ENCODE assay signal across 8 mouse cellular contexts in the genomic region with DNA sequence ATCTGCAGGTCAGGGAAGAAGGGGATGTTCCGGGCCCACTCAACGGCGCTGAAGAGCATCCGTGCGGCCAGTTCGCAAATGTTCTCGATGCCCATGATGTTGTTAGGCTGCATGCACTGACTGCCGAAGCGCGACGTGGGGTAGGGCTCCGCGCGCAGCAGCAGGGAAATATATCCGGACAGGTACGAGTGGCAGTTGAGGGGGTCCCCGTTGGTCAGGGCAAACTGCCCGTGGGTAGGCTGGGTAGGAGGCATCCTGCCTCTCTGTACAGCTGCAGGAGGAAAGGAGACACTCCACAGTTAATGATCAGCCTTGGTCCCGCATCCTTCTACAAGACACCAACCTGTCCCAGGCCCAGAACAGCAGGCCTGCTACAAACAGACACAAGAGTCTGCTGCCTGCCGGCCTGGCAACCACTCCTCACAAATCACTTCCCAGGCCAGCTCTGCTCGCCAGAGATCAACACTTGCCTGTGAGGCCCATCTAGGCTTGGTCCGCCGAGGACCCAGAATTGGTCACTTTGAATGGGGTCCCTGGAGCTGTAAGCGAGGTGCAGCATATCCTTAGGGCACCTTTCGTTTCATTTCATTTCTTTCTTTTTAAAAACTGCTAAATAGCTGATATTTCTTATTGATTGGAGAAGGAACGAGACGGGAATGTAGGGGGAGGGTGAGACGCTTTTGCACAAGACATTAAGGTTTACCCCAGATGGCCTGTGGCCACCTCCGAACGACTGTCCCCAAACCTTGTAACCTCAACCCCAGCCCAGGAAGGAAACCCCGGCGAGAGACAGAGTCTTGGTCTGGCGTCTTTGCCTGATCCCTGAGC. TPM values are rescaled to one million over a fixed set of nuclear protein-coding genes. Genes with fewer than 3 reads are reported as not detected.
DNase-seq lines count a peak whose midpoint lies in the region; ATAC-seq lines count a peak whose summit lies in the region.

No protein-coding gene starts in this region.

- H3K4me3 ChIP-seq in forebrain, embryonic 11.5 days (ENCODE audit: low read depth, low read length) = peak overlapping the region; percentile 79
- H3K4me3 ChIP-seq in midbrain, embryonic 14.5 days (replicated peaks; ENCODE audit: low read depth, low read length) = peak overlapping the region; percentile 59

- H3K4me2 ChIP-seq in forebrain, embryonic 11.5 days (ENCODE audit: low read depth, low read length, severe bottlenecking) = peak overlapping the region; percentile 75
- H3K4me2 ChIP-seq in midbrain, embryonic 14.5 days (ENCODE audit: low read length) = peak overlapping the region; percentile 78

- ATAC-seq in forebrain, embryonic 11.5 days (replicated peaks; ENCODE audit: low FRiP score) = no peak
- ATAC-seq in midbrain, embryonic 14.5 days (ENCODE audit: low FRiP score, low TSS enrichment) = no peak

- H3K36me3 ChIP-seq in forebrain, embryonic 11.5 days (ENCODE audit: control insufficient read depth, insufficient read depth, low read length) = no peaks in the 10 kb centered on the region
- H3K36me3 ChIP-seq in midbrain, embryonic 14.5 days (ENCODE audit: control insufficient read depth, insufficient read depth, low read length) = peaks cover 20% of the 10 kb centered on the region

- H3K27me3 ChIP-seq in forebrain, embryonic 11.5 days (ENCODE audit: control insufficient read depth, insufficient read depth, low read length) = peaks cover 34% of the 10 kb centered on the region
- H3K27me3 ChIP-seq in midbrain, embryonic 14.5 days (ENCODE audit: control insufficient read depth, insufficient read depth, low read length) = peaks cover 60% of the 10 kb centered on the region

- H3K9ac ChIP-seq in forebrain, embryonic 11.5 days (ENCODE audit: low read length) = peak overlapping the region; percentile 98
- H3K9ac ChIP-seq in midbrain, embryonic 14.5 days (replicated peaks; ENCODE audit: low read length) = peak overlapping the region; percentile 91

- H3K9me3 ChIP-seq in forebrain, embryonic 11.5 days (ENCODE audit: control insufficient read depth, low read length) = no peaks in the 10 kb centered on the region
- H3K9me3 ChIP-seq in midbrain, embryonic 14.5 days (ENCODE audit: control insufficient read depth, low read length) = no peaks in the 10 kb centered on the region

- no peaks in the 10 kb centered on the region for H3K4me1 ChIP-seq in forebrain, embryonic 11.5 days (replicated peaks; ENCODE audit: control insufficient read depth, insufficient read depth, low read length)
- no peaks in the 10 kb centered on the region for H3K4me1 ChIP-seq in midbrain, embryonic 14.5 days (ENCODE audit: control insufficient read depth, insufficient read depth, low read length)

- peak; percentile 53 to 57 for DNase-seq in cerebellum, postnatal 10 days
- no peak for DNase-seq in cerebellum, adult 18-20 months
- DNase-seq in 3134 (ENCODE audit: extremely low read depth, insufficient read length, low spot score) = peak; percentile 48
- DNase-seq in forebrain, embryonic 11.5 days (ENCODE audit: low spot score) = peak; percentile 67
- DNase-seq in kidney, adult 9 months = peak; percentile 75
- DNase-seq in midbrain, embryonic 14.5 days = peak; percentile 57
- DNase-seq in spleen, adult 12 weeks (ENCODE audit: low spot score) = no peak
- no peak for DNase-seq in B cell, adult 2 months

- WGBS in forebrain, embryonic 11.5 days = 2% methylated on average over 33 of the region's 33 CpGs
- WGBS in midbrain, embryonic 14.5 days = 1% methylated on average over 33 of the region's 33 CpGs

- H3K27ac ChIP-seq in forebrain, embryonic 11.5 days (ENCODE audit: low read depth, low read length) = peak overlapping the region; percentile 98
- peak overlapping the region; percentile 98 for H3K27ac ChIP-seq in midbrain, embryonic 14.5 days (replicated peaks; ENCODE audit: low read depth, low read length)

RNA-seq across cellular contexts. Expression of a gene that starts 8.3 kb away (rescaled TPM):
- 124 and 137 TPM in 2 replicates for polyA plus RNA-seq in forebrain, embryonic 11.5 days (2014; fragmentation: Nextera tagmentation; extraction: Ambion mirVana)
- polyA plus RNA-seq in midbrain, embryonic 14.5 days (2014; fragmentation: Nextera tagmentation; extraction: Ambion mirVana) = 113 and 120 TPM in 2 replicates

Comparison
In these comparisons a context has a peak if more than half of its experiments do, and no peak if none do; other contexts are left out.
1. DNase-seq: peak in cerebellum, postnatal 10 days (2 of 2), 3134 (single experiment), forebrain, embryonic 11.5 days (single experiment), kidney, adult 9 months (single experiment) and midbrain, embryonic 14.5 days (single experiment); none in cerebellum, adult 18-20 months (0 of 2), spleen, adult 12 weeks (single experiment) and B cell, adult 2 months (0 of 2).